27 mouse cellular contexts compared by ENCODE assay signal in the genomic region with DNA sequence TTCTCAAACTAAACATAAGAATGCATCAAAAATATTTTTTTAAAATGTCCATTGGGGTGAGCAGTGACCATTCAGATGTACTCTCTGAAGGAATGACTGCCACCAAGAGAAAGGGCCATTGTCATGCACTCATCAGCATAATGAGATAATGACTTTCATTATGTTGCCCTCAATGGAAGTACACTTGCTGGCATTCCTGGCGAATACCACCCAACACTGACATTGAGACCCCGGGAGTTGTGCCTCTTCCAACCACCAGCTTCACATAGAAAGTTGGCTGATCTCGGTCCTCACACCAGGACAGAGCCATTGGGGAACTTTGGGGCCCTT.
DNase-seq lines count a peak whose midpoint lies in the region; ATAC-seq and TF ChIP-seq lines count a peak whose summit lies in the region.
"Had no signal": no experiment of that assay in that cellular context is flagged by ENCODE, and none has a peak within 500 bp of the region (broad histone marks: within the 10 kb centered on the region; RNA-seq: fewer than 3 reads in every experiment).

No protein-coding gene starts in this region.

- H3K27ac ChIP-seq in intestine, postnatal 0 days (ENCODE audit: low read depth, low read length) = no peak overlapping the region
- H3K27ac ChIP-seq in intestine, embryonic 16.5 days (ENCODE audit: low read length) = no peak overlapping the region
- H3K27ac ChIP-seq: heart, embryonic 15.5 days; hindbrain, embryonic 10.5 days; hindbrain, embryonic 13.5 days; intestine, embryonic 15.5 days had no signal

- peaks cover 9% of the 10 kb centered on the region; the same call in 1 of the 2 replicates for H3K36me3 ChIP-seq in intestine, postnatal 0 days (ENCODE audit: control insufficient read depth, insufficient read depth)
- no peaks in the 10 kb centered on the region for H3K36me3 ChIP-seq in intestine, embryonic 16.5 days (ENCODE audit: control insufficient read depth, insufficient read depth, low read length)
- H3K36me3 ChIP-seq: forebrain, embryonic 10.5 days; heart, embryonic 12.5 days; heart, embryonic 15.5 days; hindbrain, embryonic 10.5 days; hindbrain, embryonic 13.5 days; intestine, embryonic 15.5 days had no signal

- H3K27me3 ChIP-seq in intestine, postnatal 0 days (replicated peaks; ENCODE audit: control insufficient read depth, insufficient read depth, low read length) = no peaks in the 10 kb centered on the region
- H3K27me3 ChIP-seq in intestine, embryonic 16.5 days (replicated peaks; ENCODE audit: control insufficient read depth, insufficient read depth, low read length) = no peaks in the 10 kb centered on the region
- H3K27me3 ChIP-seq: heart, embryonic 12.5 days; heart, embryonic 15.5 days; hindbrain, embryonic 13.5 days; intestine, embryonic 15.5 days; Patski had no signal

- intact Hi-C loops in left cerebral cortex, postnatal 25 days (cut with DNase I) = no loop called here

- no peak overlapping the region for H3K4me3 ChIP-seq in intestine, postnatal 0 days (ENCODE audit: low read depth, low read length)
- H3K4me3 ChIP-seq in intestine, embryonic 16.5 days (ENCODE audit: low read length) = no peak overlapping the region
- H3K4me3 ChIP-seq: forebrain, embryonic 10.5 days; heart, embryonic 12.5 days; heart, embryonic 15.5 days; hindbrain, embryonic 10.5 days; hindbrain, embryonic 13.5 days; intestine, embryonic 15.5 days had no signal

- no peaks in the 10 kb centered on the region; the same call in 1 of the 2 replicates for H3K4me1 ChIP-seq in intestine, postnatal 0 days (replicated peaks; ENCODE audit: control insufficient read depth, insufficient read depth, low read length)
- H3K4me1 ChIP-seq in intestine, embryonic 16.5 days (ENCODE audit: control insufficient read depth, insufficient read depth, low read length) = 0 out of 2 replicates have a peak, but pooled peaks cover 6% of the 10 kb centered on the region
- H3K4me1 ChIP-seq: intestine, embryonic 15.5 days had no signal

- peak; percentile 30 for DNase-seq in R1 (ENCODE audit: low read depth, low spot score)
- DNase-seq in brain, embryonic 14.5 days (ENCODE audit: low read depth) = peak; percentile 21
- no peak for DNase-seq in left cerebral cortex, postnatal 25 days (ENCODE audit: low spot score in 2 of 2)
- no peak for DNase-seq in spleen, postnatal 14 days (ENCODE audit: low spot score in 2 of 2)
- no peak for DNase-seq in embryo, embryonic 10 days (ENCODE audit: low spot score)
- DNase-seq: adrenal gland, postnatal 10 days; adrenal gland, postnatal 36 days; cerebellum, adult 11-12 months; cerebellum, adult 8-10 months; cerebellum, postnatal 10 days; cerebellum, postnatal 36 days; forebrain, postnatal 0 days; gastrocnemius, postnatal 25 days; heart, adult 18-20 months; heart, postnatal 10 days; heart, postnatal 36 days; kidney, adult 2 months had no signal

- TF ChIP-seq CTCF in intestine, postnatal 0 days (IDR thresholded peaks at IDR 0.05; ENCODE audit: low read depth) = no peak
- TF ChIP-seq CTCF in brain, embryonic 14.5 days (IDR thresholded peaks at IDR 0.05; ENCODE audit: borderline replicate concordance, extremely low read depth, insufficient read depth, insufficient read length) = no peak

- peak overlapping the region; percentile 40 for H3K4me2 ChIP-seq in intestine, postnatal 0 days (replicated peaks; ENCODE audit: low read depth)
- no peak overlapping the region for H3K4me2 ChIP-seq in intestine, embryonic 16.5 days (ENCODE audit: low read depth, low read length)
- H3K4me2 ChIP-seq: heart, embryonic 12.5 days; heart, embryonic 15.5 days; hindbrain, embryonic 13.5 days; intestine, embryonic 15.5 days had no signal

- TF ChIP-seq POLR2A in brain, embryonic 14.5 days (IDR thresholded peaks at IDR 0.05; ENCODE audit: borderline replicate concordance, extremely low read depth, insufficient read depth, insufficient read length, poor library complexity, severe bottlenecking) = no peak

- H3K9me3 ChIP-seq in intestine, postnatal 0 days (ENCODE audit: control insufficient read depth) = no peaks in the 10 kb centered on the region
- no peaks in the 10 kb centered on the region for H3K9me3 ChIP-seq in intestine, embryonic 16.5 days (ENCODE audit: control insufficient read depth, low read length)
- H3K9me3 ChIP-seq: forebrain, embryonic 10.5 days; heart, embryonic 12.5 days; heart, embryonic 15.5 days; hindbrain, embryonic 10.5 days; hindbrain, embryonic 13.5 days; intestine, embryonic 15.5 days had no signal

- WGBS in intestine, postnatal 0 days = 62% methylated on average over 3 of the region's 3 CpGs
- WGBS in intestine, embryonic 16.5 days = 64% methylated on average over 3 of the region's 3 CpGs

- H3K9ac ChIP-seq in intestine, postnatal 0 days (ENCODE audit: low read depth, low read length) = no peak overlapping the region
- no peak overlapping the region for H3K9ac ChIP-seq in intestine, embryonic 16.5 days (ENCODE audit: low read depth, low read length)
- H3K9ac ChIP-seq: forebrain, postnatal 0 days; heart, embryonic 12.5 days; heart, embryonic 15.5 days; hindbrain, embryonic 13.5 days; intestine, embryonic 15.5 days had no signal

- ATAC-seq in intestine, postnatal 0 days = no peak
- no peak; the same call in 1 of the 2 replicates for ATAC-seq in intestine, embryonic 16.5 days
- ATAC-seq: forebrain, postnatal 0 days; hindbrain, embryonic 16.5 days; intestine, embryonic 15.5 days; Patski had no signal

Comparison
In these comparisons a context has a peak if more than half of its experiments do, and no peak if none do; other contexts are left out.
1. DNase-seq: peak in R1 (single experiment) and brain, embryonic 14.5 days (single experiment); none in left cerebral cortex, postnatal 25 days (0 of 2), spleen, postnatal 14 days (0 of 2) and embryo, embryonic 10 days (single experiment).